Mouse (Mus musculus) right cerebral cortex, postnatal 36 days (tissue): ENCODE results near the gene Serpind1.

Experiments
- DNase-seq, 2 experiments: peaks; one replicate each; pipeline ENCODE4 v3.0.0; 2022; ENCODE audit warnings: low spot score in 2 of 2, mixed read lengths in 1 of 2

Serpind1 gene

GRCm38 (mm10) chr16:17346766-17347165 is 15.6 kb downstream of the Serpind1 start:
- DNase-seq, result no peak

DNA sequence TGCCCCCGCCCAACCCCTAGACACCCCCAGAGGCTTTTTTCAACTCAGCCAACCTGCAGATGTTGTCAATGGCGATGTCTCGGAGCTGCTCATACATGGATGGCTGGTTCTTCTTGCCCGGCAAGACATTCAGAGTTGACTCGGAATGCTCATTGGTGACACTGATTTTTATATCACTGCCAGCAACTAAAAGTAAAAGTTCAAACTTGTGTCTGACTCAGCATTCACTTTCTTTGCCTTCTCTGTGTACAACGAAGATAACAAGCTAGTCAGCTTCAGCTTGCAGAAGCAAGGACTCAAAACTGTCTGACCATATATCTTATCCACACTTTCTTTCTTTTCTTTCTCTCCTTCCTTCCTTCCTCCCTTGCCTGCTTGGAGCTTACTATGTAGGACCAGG is 24.9 kb downstream of the Serpind1 start:
- no peak for DNase-seq

- DNase-seq, result peak in 1 of 2 experiments; percentile 41
These were observed 27.6 kb downstream of the Serpind1 start for GRCm38 (mm10) chr16:17358787-17359186.

DNA sequence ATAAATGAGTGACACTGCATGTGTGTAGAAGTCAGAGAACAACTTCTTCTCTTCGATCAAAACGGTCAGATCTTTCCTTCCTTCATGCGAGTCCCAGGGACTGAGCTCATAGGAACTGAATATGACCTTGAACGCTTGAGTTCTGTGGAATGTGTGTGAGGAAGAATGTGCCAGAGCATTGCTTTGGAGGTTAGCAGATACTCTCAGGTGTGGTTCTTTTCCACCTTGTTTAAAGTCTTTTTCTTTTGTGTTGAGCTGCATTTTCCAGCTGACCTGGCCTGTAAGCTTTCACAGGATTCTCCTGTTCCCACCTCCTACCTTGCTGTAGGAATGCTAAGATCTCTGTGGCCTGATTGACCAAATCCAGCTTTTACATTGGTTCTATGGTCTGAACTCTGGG is 51.1 kb downstream of the Serpind1 start:
- no peak for DNase-seq

DNA sequence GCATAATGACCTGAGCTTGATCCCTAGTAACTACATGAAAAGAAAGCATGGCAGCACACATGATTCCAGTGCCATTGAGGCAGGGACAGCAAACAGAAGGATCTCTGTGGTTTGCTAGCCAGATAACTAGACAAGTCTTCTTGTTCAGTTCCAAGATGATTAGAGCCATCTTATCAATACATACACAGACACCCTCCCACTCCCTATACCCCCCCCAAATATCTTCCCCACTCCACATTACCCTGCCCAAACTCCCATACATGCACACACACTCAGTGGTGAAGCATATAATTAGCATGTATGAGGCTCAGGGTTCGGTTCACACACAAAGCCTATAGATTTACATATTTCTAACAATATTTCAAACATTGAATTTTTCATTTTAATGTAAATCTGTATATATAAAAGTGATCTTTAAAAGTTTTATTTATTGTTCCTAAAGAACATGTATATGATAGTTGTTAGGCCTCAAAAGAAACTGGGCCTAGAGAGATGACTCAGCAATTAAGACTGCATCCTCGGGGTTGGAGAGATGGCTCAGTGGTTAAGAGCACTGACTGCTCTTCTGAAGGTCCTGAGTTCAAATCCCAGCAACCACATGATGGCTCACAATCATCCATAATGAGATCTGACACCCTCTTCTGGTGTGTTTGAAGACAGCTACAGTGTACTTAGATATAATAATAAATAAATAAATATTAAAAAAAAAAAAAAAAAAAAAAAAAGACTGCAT is 52.6 kb downstream of the Serpind1 start:
- DNase-seq, result no peak

DNA sequence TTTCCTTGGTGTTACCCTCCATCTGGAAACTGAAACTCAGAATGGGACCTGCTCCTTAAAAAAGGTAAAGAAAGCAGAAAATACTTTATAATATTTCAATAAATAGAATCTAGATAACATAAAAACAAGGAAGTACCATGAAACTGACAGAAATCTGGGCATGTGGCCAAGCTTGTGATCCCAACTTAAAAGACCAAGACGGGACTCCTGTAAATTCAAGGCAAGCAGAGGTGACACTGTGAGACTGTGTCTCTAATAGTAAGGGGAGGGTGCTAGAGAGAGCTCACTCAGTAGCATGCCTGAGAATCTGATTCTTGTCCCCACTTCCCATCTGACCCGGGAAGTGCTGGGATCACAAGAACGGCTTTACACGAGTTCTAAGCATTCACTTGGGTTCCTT is 61.6 kb downstream of the Serpind1 start:
- DNase-seq, result no peak
